Mouse (Mus musculus): ENCODE results near the gene Fgf3.

DNA sequence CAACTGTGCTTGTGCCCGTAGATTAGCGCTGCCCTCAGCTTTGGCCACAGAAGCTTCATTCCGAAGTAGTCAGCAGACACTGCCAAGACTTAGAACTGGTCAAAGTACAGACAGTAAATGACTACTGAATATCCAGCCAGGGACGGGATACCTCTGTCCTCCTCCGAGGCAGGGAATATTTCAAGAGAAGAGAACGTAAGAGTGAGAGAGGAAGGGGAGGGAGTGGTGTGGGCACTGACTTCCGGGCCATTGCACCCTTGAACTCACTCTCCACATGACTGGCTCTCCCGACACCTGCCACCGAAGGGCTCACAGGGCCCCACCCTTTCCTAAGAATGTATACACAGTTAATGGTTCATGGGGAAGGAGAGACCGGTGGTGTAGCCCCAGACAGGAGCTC is 44.6 kb upstream of the Fgf3 start:
- TF ChIP-seq POLR2A (IDR thresholded peaks at IDR 0.05; ENCODE audit: borderline replicate concordance, low read depth, low read length) (no peak), CTCF (IDR thresholded peaks at IDR 0.05; ENCODE audit: low read depth, low read length) (no peak)

Measured in bone marrow macrophage, adult 2 months (primary cell).